Mouse (Mus musculus): Measurements from ENCODE around the gene Eml5. TPM values are rescaled to one million over a fixed set of nuclear protein-coding genes. Genes with fewer than 3 reads are reported as not detected.

Eml5 gene
- total RNA-seq, 2 experiments from 2014 or later: 3.2 to 3.3 TPM

DNA sequence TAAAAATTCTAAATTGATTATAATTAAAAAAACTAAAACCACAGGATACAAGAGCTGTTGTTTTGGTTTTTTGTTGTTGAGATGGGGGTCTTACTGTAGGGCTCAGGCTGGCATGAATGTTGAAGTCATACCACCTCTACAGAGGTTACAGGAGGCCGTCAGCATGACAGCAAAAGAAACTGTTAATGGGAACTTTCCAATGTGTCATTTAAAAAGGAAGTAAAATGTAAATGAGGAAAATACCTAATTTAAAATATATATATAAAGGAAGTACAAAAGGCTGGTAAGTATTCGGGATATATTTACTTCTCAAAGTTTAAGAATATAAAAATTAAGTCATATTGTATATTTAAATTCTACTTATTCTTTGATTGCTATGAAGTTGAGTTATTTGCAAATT, 65.8 kb downstream of the Eml5 start:
- DNase-seq (ENCODE audit: low spot score): no peak
- intact Hi-C loops (cut with DNase I): no loop called here

DNA sequence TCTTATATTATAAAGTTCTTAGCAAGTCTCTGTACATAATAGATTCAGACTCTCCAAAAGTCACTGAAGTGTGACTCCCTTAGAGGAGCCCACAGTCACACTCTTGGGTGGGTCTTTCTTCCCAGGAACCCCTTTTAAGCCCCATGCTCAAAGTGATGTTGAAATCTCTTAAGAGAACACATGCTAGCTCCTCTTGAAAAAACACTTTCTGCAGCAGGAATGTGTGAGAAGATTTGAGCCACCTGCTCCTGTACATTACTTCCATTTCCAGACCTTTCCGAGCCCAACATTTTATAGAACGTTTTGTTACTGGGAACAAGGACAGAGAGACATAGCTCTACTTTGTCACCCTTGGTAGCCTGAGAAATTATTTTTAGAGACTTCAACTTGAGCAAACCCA, 66.4 kb downstream of the Eml5 start:
- intact Hi-C loops (cut with DNase I): no loop called here
- no peak for DNase-seq (ENCODE audit: low spot score)

DNA sequence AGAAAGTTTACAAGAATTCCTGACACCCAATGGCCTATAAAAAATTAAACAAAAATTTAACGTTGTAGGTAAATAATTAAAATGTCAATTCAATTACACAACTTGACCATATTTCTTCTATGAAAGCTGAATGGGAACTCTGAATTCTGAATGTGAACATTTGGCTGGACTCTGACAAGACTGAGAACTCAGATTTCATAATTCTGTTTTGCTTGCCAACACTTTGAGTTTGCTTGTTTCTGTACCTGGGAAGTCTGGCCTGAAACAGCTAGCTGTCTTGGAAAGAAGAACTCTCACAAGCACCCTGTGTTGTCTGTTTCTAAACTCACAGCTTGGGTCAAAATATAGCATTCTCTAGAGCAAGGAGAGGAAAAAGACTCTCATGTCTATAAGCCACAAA, 67.4 kb downstream of the Eml5 start:
- no peak for DNase-seq (ENCODE audit: low spot score)
- intact Hi-C loops (cut with DNase I): no loop called here

DNA sequence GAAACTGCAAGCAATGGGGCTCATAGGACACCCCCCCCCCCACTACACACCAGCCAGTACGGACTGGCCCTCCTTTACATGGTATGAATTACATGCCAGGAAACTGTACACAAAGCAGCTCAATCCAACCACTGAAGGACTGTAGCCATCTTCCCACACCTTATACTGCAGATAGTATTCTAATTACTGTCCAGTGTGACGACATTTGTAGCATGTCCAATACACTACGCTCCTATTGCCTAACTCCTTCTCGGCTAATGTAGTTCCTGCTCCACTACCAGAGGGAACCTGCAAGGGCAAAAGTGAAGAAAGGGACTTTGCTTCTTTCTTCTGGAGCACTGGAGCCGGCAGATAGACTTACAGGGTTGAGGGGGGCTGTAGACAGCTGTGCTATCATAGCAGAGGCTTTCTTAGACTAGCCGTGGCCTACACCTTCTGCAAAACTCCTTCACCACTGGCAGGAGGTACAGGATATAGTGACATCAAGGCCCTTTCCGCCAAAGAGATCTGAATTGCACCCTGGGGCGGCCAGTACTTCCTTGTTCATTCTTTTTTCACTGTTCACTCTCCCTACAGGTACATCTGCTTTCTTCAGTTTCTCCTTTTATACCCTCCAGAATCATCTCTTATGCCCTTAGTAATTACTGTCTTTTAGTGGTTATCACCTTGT, 68.2 kb downstream of the Eml5 start:
- DNase-seq (ENCODE audit: low spot score): no peak
- intact Hi-C loops (cut with DNase I): no loop called here

DNA sequence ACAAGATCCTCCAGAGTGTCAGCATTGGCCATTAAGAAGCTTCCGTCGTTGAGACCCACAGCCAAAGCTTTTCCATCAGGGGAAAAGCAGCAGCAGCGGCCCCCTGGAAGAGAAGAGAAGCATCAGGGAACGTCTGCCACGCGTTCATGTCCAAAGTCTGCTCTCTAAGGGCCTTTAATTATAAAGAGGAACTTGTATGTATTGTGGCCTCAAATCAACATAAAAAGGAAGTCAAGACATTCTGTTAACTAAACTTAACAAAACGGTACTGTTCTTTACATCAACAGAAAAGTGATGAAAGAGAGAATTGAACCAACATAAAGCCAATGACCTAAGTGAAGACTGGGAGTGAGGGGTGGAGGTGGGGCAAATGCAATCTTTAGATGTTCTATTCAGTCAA, 70.2 kb downstream of the Eml5 start:
- intact Hi-C loops (cut with DNase I): no loop called here
- DNase-seq (ENCODE audit: low spot score): no peak

DNA sequence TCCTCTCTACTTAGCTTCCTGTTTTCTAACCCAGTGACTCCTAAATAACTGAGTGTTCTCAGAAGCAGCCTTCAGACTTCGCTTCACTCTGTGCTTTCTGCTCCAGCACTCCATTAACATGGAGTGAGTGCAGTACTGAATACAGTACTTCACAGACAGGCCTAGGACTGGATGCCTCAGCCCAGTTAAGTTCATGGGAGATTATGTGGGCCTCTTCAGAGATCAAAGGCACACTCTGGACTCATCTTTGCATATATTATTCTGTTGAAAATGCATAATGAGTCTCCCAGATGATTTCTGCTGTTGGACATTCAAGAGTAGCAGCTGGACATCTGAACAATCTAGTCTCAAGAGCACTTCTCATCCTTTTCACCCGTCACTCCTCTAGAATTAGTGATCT, 80.5 kb downstream of the Eml5 start:
- intact Hi-C loops (cut with DNase I): no loop called here
- no peak for DNase-seq (ENCODE audit: low spot score)

DNA sequence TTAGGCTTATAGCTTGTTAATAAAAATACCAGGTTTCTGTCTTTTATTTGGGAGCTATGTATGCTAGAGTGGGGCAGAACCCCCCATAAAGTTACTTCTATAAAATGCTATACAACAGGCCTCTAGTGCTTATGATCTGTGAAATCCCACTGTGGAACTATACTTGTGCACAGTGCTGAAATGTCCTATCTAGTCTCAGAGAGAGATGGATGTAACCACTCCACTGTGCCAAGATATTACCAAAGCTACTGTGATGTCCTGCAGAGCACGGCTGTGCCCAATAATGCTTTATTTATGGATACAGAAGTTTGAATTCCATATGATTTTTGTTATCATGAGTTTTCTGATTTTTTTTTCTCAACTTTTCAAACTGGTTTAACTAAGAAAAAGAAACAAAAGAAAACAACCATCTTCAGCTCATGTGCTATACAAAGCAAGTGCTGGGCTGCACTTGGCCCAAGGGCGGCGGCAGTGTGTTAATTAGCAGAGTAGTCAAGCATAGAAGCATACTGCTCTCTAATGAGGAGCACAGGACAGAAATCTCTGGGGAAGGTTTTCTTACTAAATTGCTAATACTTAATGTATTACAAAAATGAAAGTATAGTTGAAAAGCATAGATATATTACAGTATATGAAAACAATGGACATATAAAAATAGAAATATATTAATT, 97.1 kb downstream of the Eml5 start:
- intact Hi-C loops (cut with DNase I): loop anchor here (5.0 kb wide), 1 partner anchor 1928 kb away; no protein-coding TSS in a partner anchor
- DNase-seq (ENCODE audit: low spot score): no peak

DNA sequence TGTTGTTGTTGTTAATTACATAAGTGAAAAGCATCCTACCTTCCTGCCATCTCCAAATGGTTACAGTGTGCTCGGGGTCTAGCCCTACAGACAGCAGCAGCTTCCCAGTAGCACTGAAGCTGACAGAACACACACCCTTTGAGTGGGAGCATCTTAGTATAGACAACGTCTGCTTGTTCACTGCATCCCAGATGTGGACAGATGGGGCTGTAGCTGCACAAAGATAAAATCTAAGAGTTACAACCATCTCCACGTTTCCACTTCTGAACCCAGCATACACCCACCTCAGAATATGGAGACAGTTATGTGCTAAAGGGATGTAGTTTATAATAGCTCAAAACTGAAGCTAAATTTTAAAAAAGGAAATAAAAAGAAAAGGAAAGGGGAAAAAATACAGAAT, 99.0 kb downstream of the Eml5 start:
- intact Hi-C loops (cut with DNase I): loop anchor here (5.0 kb wide), 1 partner anchor 1930 kb away; no protein-coding TSS in a partner anchor
- no peak for DNase-seq (ENCODE audit: low spot score)

DNA sequence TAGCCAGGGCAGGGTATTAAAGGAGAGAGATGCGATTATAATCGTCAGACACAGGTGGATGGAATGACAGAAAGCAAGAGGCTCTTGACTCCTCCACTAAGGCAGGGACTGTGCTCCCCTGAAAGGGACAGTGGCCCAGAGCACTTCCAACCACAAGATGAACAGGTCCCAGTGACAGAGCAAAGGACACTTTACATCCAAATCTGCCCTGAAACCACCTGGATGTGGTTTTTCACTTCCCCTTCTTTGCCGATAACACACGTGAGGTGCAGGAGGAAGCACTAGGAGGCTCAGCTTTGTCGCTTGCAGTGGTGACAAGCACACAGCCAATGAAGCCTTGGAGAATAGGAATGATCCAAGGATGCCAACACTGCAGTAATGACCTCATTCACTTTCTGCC, 101.0 kb downstream of the Eml5 start:
- intact Hi-C loops (cut with DNase I): loop anchor here (5.0 kb wide), 1 partner anchor 1932 kb away; no protein-coding TSS in a partner anchor
- DNase-seq (ENCODE audit: low spot score): no peak

DNA sequence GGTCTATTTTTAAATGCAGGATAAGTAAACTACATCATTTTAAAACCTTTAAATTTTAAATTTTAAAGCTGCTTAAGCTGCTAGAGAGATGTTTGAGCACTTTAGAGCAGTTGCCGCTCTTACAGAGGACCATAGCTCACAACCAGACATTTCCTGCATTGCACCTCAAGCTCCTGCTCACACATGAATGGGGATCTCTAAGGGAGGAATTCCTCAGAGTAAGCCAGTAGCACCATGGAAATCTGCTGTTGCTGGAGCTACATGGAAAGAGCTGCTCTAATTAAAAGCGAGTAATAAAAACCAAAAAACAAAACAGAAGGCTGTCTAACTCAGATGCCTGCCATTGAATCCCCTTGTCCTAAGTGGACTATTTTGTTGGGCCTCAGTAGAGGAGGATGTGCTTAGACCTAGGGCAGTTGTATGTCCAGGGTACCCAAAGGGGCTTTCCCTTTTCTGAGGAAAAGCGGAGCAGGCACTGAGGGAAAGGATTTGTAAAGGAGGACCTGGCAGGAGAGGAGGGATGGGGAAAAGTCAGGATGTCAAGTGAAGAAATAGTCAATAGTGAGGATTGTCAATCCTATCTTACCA, 105.5 kb downstream of the Eml5 start:
- intact Hi-C loops (cut with DNase I): no loop called here
- no peak for DNase-seq (ENCODE audit: low spot score)

DNA sequence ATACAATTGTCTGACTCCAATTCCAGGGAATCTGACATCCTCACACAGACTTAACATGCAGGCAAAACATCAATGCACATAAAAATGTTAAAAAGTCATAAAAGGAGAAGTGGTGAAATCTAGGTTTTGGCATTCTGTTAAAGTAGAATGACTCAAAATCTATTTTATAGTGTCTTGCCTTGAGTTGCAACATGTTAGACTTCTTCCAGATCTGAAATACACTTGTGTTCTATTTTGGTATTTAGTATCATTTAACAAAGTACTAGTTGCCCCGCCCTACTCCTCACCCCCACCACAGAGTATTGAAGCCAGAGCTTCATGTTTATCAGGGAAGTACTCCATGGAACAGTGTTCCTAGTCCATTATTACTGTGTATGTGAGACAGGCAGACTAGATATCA, 117.0 kb downstream of the Eml5 start:
- intact Hi-C loops (cut with DNase I): loop anchor here (5.0 kb wide), 1 partner anchor 107 kb away; no protein-coding TSS in a partner anchor
- DNase-seq (ENCODE audit: low spot score): no peak

DNA sequence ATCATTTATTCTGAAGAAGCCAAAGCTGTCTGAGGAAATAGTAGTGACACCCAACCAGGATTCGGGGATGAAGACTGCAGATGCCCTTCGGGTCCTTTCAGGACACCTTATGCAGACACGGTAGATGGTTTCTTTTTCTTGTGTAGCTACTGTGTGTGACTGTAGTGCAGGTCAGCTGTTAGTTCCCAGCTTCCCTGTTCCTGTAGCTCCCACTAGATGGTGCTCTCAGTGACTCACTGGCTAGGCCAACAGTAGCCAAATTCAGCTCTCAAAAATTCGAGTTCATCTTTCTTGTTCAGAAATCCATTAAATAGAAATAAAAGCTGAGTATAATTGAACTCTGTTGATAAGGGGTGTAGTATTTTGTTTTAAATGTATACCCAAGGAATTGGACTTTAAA, 122.1 kb downstream of the Eml5 start:
- DNase-seq (ENCODE audit: low spot score): no peak

DNA sequence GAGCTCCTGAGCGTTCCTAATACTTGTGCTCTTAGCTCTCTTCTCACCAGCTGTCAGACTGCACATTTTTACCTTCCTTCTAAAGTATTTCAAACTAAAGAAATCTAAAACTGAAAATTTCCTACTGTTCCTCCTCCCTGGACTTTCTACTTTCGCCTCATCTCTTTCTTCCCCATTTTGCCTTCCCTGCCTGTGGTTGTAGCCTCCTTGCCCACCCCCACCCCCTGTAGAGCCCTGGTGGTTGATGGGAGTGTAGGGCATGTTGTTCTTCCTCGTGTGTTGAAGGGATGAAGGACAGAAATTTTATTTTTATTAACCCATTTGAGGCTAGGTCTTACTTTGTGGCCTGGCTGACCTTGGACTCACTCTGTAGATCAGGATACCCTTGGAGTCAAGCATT, 123.8 kb downstream of the Eml5 start:
- intact Hi-C loops (cut with DNase I): no loop called here
- DNase-seq (ENCODE audit: low spot score): no peak

More for the DNA sequence above, 122.1 kb downstream of the Eml5 start:
- intact Hi-C loops (cut with DNase I): no loop called here

DNA sequence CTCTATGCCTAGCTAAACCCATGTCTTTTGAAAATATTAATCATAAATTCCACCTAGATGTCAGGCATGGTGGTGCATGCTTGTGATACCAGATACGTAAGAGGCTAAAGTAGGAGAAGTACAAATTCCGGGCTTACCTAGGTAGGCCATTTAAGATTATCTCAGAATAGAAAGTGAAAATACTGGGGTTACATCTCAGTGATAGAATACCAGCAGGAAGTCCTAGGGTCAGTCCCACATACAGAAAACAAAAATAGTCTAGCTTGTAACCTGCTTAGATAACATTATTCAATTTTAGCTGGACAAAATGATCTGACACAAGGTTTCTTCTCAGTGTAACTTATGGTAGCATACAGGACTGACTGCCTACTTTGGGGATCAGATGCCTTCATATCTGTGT, 135.0 kb downstream of the Eml5 start:
- DNase-seq (ENCODE audit: low spot score): no peak
- intact Hi-C loops (cut with DNase I): no loop called here

DNA sequence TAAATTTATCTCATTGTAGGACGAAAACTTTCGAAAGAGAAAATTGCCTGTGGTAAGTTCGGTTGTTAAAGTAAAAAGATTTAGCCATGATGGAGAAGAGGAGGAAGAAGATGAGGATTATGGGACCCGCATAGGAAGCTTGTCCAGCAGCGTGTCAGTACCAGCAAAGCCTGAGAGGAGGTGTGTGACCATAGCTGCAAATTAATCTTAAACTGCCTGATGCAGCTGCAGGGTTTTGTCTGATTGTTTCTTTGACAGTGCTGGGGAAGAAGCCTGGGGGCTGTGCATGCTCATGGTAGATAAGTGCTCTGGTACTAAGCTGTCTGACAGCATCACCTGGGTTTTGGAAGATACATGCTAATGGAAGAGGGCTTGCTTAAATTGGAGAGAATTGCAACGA, 141.6 kb downstream of the Eml5 start:
- no peak for DNase-seq (ENCODE audit: low spot score)
- intact Hi-C loops (cut with DNase I): no loop called here

DNA sequence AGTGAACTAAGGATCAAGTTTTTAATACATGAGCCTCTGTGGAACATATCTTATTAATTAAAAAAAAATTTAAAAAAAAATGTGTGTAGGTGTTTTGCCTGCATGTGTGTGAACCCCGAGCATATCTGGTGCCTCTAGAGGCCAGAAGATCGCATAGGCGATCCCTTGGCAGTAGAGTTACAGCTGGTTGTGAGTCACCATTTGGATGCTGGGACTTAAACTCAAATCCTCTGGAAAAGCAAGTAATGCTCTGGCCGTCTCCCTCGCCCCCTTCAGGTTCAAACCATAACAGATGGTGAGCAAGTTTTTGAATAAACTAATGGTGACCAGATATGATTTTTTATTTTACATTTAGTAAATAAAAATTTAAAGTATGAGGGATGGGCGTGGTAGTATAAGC, 143.6 kb downstream of the Eml5 start:
- intact Hi-C loops (cut with DNase I): no loop called here
- DNase-seq (ENCODE audit: low spot score): no peak

DNA sequence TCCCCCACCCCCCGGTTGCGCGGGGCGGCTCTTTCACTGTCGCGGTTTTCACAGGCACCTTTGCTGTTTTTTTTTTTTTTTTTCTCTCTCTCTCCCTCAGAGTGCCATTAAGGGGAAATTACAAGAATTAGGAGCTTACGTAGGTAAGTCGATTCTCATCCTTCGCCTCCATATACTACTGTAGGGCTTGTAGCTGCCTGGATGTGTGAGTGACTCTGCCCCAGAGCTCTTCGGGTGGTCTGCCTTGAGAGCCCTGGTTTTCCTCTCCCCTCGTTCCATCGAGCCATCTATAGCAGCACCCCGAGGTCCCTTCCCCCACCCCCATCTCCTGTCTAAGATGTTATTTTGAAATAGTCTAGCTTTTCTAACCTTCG, 153.9 kb downstream of the Eml5 start:
- intact Hi-C loops (cut with DNase I): loop anchor here (5.0 kb wide), 1 partner anchor 75 kb away; no protein-coding TSS in a partner anchor
- no peak for DNase-seq (ENCODE audit: low spot score)

DNA sequence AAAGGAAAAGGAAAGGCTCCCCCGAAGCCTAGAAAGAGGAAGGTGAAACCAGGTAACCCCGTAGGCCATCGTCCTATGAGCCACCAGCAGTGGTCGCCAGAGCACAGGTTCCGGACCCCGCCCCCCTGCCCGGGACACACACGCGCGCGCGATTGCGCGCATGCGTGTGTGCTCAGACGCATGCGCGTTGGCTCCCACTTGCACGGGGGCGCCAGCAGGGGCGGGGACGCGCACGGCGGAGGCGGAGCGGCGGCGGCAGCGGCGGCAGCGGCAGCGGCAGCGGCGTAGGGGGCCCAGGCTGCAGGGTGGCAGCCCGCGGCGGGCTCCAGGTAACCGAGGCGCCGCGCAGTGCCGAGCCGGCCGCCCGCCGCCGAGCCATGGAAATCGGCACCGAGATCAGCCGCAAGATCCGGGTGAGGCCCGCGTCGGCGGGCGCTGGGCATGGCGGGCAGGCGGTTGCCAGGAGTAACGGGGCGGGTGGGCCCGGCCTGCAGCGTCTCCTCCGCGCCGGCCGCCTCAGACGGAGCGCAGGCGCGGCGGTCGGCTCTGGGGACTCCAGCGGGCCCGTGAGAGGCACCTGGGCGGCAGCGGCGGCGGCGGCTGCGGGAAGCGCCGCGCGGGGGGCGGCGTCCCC, 154.4 kb downstream of the Eml5 start, which contains the start of gene Zc3h14:
TSS of gene Zc3h14 (plus strand) at position 219 of the 634 bp plus-strand sequence.
- intact Hi-C loops (cut with DNase I): loop anchor here (5.0 kb wide), 1 partner anchor 75 kb away; no protein-coding TSS in a partner anchor
- peak; percentile 86 for DNase-seq (ENCODE audit: low spot score)

DNA sequence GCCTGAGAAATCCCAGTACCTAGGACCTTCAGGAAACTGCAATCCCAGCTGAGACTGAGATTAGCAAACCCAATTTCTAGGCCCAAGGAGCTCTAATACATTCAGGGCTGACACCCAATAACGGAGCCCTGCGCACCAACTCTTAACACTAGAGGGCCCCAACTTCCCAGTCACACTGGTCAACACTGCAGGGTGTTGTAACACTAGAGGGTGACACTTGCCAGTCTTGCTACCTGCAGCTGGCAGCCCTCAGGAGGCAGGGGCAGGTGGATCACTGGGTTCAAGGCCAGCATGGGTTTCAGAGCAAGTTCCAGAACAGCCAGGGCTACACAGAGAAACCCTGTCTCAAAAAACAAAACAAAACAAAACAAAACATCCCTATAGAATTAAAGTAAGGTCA, 155.2 kb downstream of the Eml5 start:
- intact Hi-C loops (cut with DNase I): loop anchor here (5.0 kb wide), 1 partner anchor 74 kb away; no protein-coding TSS in a partner anchor
- DNase-seq (ENCODE audit: low spot score): peak; percentile 19

DNA sequence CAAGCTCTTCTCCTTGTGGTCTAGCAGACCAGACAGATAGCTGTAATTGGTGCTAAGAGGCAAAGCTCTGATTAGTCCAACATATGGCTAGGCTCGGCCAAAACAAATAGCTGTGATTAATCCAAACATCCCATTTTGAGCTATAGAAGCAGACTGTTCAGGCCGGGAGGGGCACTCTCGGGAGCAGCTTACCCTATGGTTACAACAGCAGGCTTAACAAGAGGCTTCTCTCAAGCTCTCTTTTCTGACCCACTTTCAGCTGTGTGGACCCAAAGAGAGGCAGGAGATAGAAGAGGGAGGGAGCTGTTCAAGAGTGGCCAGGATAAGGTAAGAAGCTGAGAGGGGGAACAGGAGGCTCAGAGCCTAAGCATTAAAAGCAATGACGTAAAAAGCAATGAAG, 155.7 kb downstream of the Eml5 start:
- DNase-seq (ENCODE audit: low spot score): no peak
- intact Hi-C loops (cut with DNase I): loop anchor here (5.0 kb wide), 1 partner anchor 73 kb away; no protein-coding TSS in a partner anchor
